Mouse (Mus musculus) hindbrain, postnatal 0 days (tissue): ENCODE measurements around the gene Epha6. TPM values are rescaled to one million over a fixed set of nuclear protein-coding genes. Genes with fewer than 3 reads are reported as not detected.
A peak's percentile ranks its signal among the peaks of the same experiment; 100 is the strongest.

Experiments
- ATAC-seq: fragments of 200-750 bp; cut with Nextera tagmentation; 2 replicates; pipeline ENCODE4 v1.8.0; 2017; ENCODE audit warnings: mild to moderate bottlenecking, moderate TSS enrichment, moderate library complexity
- DNase-seq: peaks from one replicate; pipeline ENCODE4 v3.0.0-alpha.2; 2015; ENCODE audit warnings: low spot score
- H3K27ac ChIP-seq: fragments of 300-500 bp; sonication (generic); 2 replicates; pipeline ENCODE4 v1.5.1; 2014; ENCODE audit warnings: mild to moderate bottlenecking
- H3K27me3 ChIP-seq: fragments of 300-500 bp; sonication (generic); 2 replicates; pipeline ENCODE4 v1.6.1; 2014; ENCODE audit warnings: low read length, mixed read lengths; ENCODE audit not compliant: insufficient read depth
- H3K36me3 ChIP-seq: fragments of 300-500 bp; sonication (generic); 2 replicates; pipeline ENCODE4 v1.6.1; 2014; ENCODE audit warnings: low read length, mixed read lengths; ENCODE audit not compliant: insufficient read depth
- H3K4me1 ChIP-seq: fragments of 300-500 bp; sonication (generic); 2 replicates; pipeline ENCODE4 v1.6.1; 2014; ENCODE audit warnings: antibody characterized with exemption, low read length, mixed read lengths; ENCODE audit not compliant: insufficient read depth
- H3K4me2 ChIP-seq: fragments of 300-500 bp; sonication (generic); 2 replicates; pipeline ENCODE4 v1.6.1; 2014; ENCODE audit warnings: low read depth, mild to moderate bottlenecking, low read length, moderate library complexity, mixed read lengths
- H3K4me3 ChIP-seq: fragments of 300-500 bp; sonication (generic); 2 replicates; pipeline ENCODE4 v1.5.1; 2014; ENCODE audit warnings: low read length
- H3K9ac ChIP-seq: fragments of 300-500 bp; sonication (generic); replicated peaks from 2 replicates; pipeline ENCODE4 v1.6.1; 2014; ENCODE audit warnings: mild to moderate bottlenecking, low read length, moderate library complexity, mixed read lengths
- H3K9me3 ChIP-seq: fragments of 300-500 bp; sonication (generic); 2 replicates; pipeline ENCODE4 v1.6.1; 2016; ENCODE audit warnings: low read length, mixed read lengths
- CTCF ChIP-seq: IDR thresholded peaks from 2 replicates; pipeline ENCODE4 v1.5.1; 2016; ENCODE audit warnings: antibody characterized with exemption, control low read depth, low read depth
- WGBS: fragments of 180-500 bp; shearing (Covaris S2); extraction: QIAGEN DNeasy Blood & Tissue Kit; methylation state at CpG from one replicate; pipeline ENCODE4 v1.1.7; 2014; 5-methylcytosine and 5-hydroxymethylcytosine counted together
- polyA plus RNA-seq: library from polyadenylated mRNA; unstranded; fragments of >200 nt; fragmentation: Nextera tagmentation; extraction: Ambion mirVana; gene quantifications from 2 replicates; pipeline ENCODE4 v1.2.1, GENCODE M21; 2015
- total RNA-seq: library from RNA; depleted of rRNA; stranded (reverse); fragments of >200 nt; gene quantifications from 2 replicates; pipeline ENCODE4 v1.2.3, GENCODE M21; 2014

Gene Epha6
- total and polyA plus RNA-seq, 2 experiments from 2014 or later = 7.2 to 20.6 TPM

- Histone ChIP-seq H3K4me2 (no peak overlapping the region), H3K27ac (no peak overlapping the region), H3K4me1 (no peaks in the 10 kb centered on the region), H3K9ac (no peak overlapping the region), H3K36me3 (no peaks in the 10 kb centered on the region), H3K4me3 (no peak overlapping the region), H3K9me3 (no peaks in the 10 kb centered on the region), H3K27me3 (no peaks in the 10 kb centered on the region)
- ATAC-seq (0 out of 2 replicates have a peak, but pooled peaks have one; percentile 40), DNase-seq (peak; percentile 1)
- 59% methylated on average over 9 of the region's 9 CpGs for WGBS
- TF ChIP-seq CTCF = no peak
Measured at GRCm38 (mm10) chr16:60266367-60267351, 338.7 kb downstream of the Epha6 start.

- Histone ChIP-seq H3K36me3 (no peaks in the 10 kb centered on the region), H3K27ac (no peak overlapping the region), H3K4me2 (no peak overlapping the region), H3K4me3 (no peak overlapping the region), H3K9me3 (no peaks in the 10 kb centered on the region), H3K9ac (no peak overlapping the region), H3K4me1 (no peaks in the 10 kb centered on the region), H3K27me3 (no peaks in the 10 kb centered on the region)
- WGBS = 78% methylated on average over 6 of the region's 6 CpGs
- DNase-seq = no peak
- no peak for TF ChIP-seq CTCF
- ATAC-seq = no peak
Measured at GRCm38 (mm10) chr16:60264719-60265508, 340.4 kb downstream of the Epha6 start.

- no peak for TF ChIP-seq CTCF
- ATAC-seq = no peak
- Histone ChIP-seq H3K36me3 (no peaks in the 10 kb centered on the region), H3K9me3 (no peaks in the 10 kb centered on the region), H3K4me2 (no peak overlapping the region), H3K27ac (no peak overlapping the region), H3K4me1 (no peaks in the 10 kb centered on the region), H3K9ac (no peak overlapping the region), H3K27me3 (no peaks in the 10 kb centered on the region), H3K4me3 (no peak overlapping the region)
- 70% methylated on average over 7 of the region's 7 CpGs for WGBS
- DNase-seq = no peak
Measured at GRCm38 (mm10) chr16:60258151-60258635, 347.1 kb downstream of the Epha6 start.

GRCm38 (mm10) chr16:60257623-60258022 lies 347.7 kb downstream of the Epha6 start:
- no peaks in the 10 kb centered on the region for H3K4me1 ChIP-seq
- no peak for TF ChIP-seq CTCF
- no peak for ATAC-seq

GRCm38 (mm10) chr16:60257044-60257443 lies 348.3 kb downstream of the Epha6 start:
- no peak for DNase-seq
- Histone ChIP-seq H3K9ac (no peak overlapping the region), H3K4me3 (no peak overlapping the region), H3K4me1 (no peaks in the 10 kb centered on the region), H3K27me3 (no peaks in the 10 kb centered on the region), H3K27ac (no peak overlapping the region), H3K4me2 (no peak overlapping the region), H3K36me3 (no peaks in the 10 kb centered on the region), H3K9me3 (no peaks in the 10 kb centered on the region)
- no peak for ATAC-seq
- WGBS = 79% methylated on average over 4 of the region's 4 CpGs
- no peak for TF ChIP-seq CTCF

More at GRCm38 (mm10) chr16:60257623-60258022, 347.7 kb downstream of the Epha6 start:
- Histone ChIP-seq H3K9me3 (no peaks in the 10 kb centered on the region), H3K4me2 (no peak overlapping the region), H3K27ac (no peak overlapping the region), H3K36me3 (no peaks in the 10 kb centered on the region), H3K27me3 (no peaks in the 10 kb centered on the region), H3K9ac (no peak overlapping the region), H3K4me3 (no peak overlapping the region)
- no peak for DNase-seq
- 69% methylated on average over 2 of the region's 2 CpGs for WGBS

GRCm38 (mm10) chr16:60239356-60240190 lies 365.8 kb downstream of the Epha6 start:
- H3K27ac ChIP-seq = no peak overlapping the region
- no peaks in the 10 kb centered on the region for H3K36me3 ChIP-seq
- no peak overlapping the region for H3K4me2 ChIP-seq
- DNase-seq = no peak
- H3K27me3 ChIP-seq = no peaks in the 10 kb centered on the region
- no peak overlapping the region for H3K9ac ChIP-seq
- 67% methylated on average over 2 of the region's 2 CpGs for WGBS
- no peak for TF ChIP-seq CTCF
- no peak for ATAC-seq
- no peak overlapping the region for H3K4me3 ChIP-seq
- no peaks in the 10 kb centered on the region for H3K4me1 ChIP-seq
- H3K9me3 ChIP-seq = no peaks in the 10 kb centered on the region
